Mouse (Mus musculus): Measurements from ENCODE around the gene Tff1.

- no peak for TF ChIP-seq CTCF (IDR thresholded peaks at IDR 0.05; ENCODE audit: borderline replicate concordance, control insufficient read depth, extremely low read depth, insufficient read depth, low read length, poor library complexity)
- TF ChIP-seq POLR2A (IDR thresholded peaks at IDR 0.05; ENCODE audit: control insufficient read depth, extremely low read depth, insufficient read depth, low read length, poor library complexity) = no peak
Observed at GRCm38 (mm10) chr17:31196283-31196682, 31.2 kb upstream of the Tff1 start.

Data from thymus, adult 2 months (tissue).